Mouse (Mus musculus) embryonic fibroblast, embryonic 13.5 days (primary cell): ENCODE results near the gene Cep170b. TPM values are rescaled to one million over a fixed set of nuclear protein-coding genes. Genes with fewer than 3 reads are reported as not detected.

Experiments
- H3K27ac ChIP-seq: 2 replicates; pipeline ENCODE4 v1.5.1; 2012; ENCODE audit warnings: low read length, control low read depth, inconsistent platforms; ENCODE audit not compliant: insufficient read depth
- H3K4me1 ChIP-seq: 2 replicates; pipeline ENCODE4 v1.6.1; 2011; ENCODE audit warnings: low read length; ENCODE audit not compliant: control insufficient read depth, insufficient read depth
- H3K4me3 ChIP-seq: 2 replicates; pipeline ENCODE4 v1.5.1; 2011; ENCODE audit warnings: mild to moderate bottlenecking, control low read depth, low read length; ENCODE audit not compliant: insufficient read depth
- CTCF ChIP-seq: IDR thresholded peaks from 2 replicates; pipeline ENCODE4 v1.5.1; 2011; ENCODE audit warnings: mild to moderate bottlenecking, control low read depth, low read length, moderate library complexity, borderline replicate concordance; ENCODE audit not compliant: insufficient read depth
- POLR2A ChIP-seq: IDR thresholded peaks from 2 replicates; pipeline ENCODE4 v1.6.1; 2011; ENCODE audit warnings: low read depth, mild to moderate bottlenecking, control low read depth, low read length, moderate library complexity
- polyA plus RNA-seq: library from polyadenylated mRNA; stranded (reverse); fragments of >200 nt; gene quantifications from 2 replicates; pipeline ENCODE4 v1.2.4, GENCODE M21; 2011; ENCODE audit warnings: low read depth; ENCODE audit not compliant: missing spikeins, insufficient read length

Gene Cep170b
- polyA plus RNA-seq, 1 experiment: 55.0 TPM

DNA sequence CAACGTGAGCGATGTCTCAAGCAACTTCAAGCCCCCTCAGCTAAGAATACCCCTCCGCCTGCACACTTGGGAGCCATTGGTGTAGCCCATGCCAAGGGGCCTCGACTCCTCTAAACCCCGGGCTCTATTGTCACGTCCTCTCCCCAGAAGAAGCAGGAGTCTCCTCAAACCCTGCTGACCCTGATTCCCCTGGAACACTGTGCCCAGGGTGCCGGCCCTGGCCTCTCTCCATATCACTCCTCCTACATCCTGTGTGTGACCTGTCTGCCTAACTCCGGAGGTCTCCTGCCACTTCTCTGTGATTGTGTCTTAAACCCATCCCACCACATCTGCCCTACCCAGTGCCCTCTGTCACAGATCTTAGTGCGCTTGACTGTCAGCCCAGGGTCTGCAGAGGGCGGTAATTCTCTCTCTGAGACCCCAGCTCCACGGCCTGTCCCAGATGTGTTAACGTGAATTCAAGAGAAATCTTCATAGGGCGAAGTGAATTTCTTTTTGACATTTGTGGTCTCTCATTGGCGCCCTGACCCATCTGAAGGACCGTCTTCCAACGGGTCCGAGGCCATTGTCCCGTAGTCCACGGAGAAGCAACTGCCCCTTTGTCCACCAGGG is 42.2 kb upstream of the Cep170b start:
- Histone ChIP-seq H3K4me3 (peak overlapping the region; percentile 37), H3K27ac (no peak overlapping the region), H3K4me1 (no peaks in the 10 kb centered on the region)
- TF ChIP-seq POLR2A (no peak), CTCF (no peak)

DNA sequence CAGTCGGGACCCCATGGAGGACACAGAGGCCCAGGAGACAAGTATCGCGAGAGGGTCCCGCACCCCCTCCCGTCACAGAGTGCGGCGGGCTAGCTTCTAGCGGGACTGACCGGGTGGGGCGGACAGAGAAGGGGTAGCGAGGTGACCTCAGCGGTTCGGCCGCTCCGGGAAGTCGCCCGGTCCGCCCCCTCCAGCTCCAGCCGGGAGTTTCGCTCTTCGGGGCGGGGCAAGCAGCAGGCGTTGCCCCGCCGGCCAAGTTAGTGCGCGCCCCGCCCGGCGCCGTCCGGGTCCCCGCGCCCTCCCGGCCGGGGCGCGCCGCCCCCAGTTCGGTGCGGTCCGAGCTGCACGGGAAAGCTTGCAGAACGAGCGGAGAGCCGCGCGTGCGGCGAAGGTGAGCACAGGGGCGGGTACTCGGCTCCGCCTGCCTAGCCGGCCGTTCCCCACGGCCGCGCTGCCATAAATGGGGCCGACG is 41.7 kb upstream of the Cep170b start, which contains the start of gene Zbtb42:
Gene Zbtb42 (plus strand): TSS at position 274 of the 472 bp plus-strand sequence.
- Histone ChIP-seq H3K27ac (no peak within 1 kb of the TSS), H3K4me1 (no peaks in the 10 kb centered on the region), H3K4me3 (peak within 1 kb of the TSS; percentile 49)
- TF ChIP-seq POLR2A: peak; percentile 49
- TF ChIP-seq CTCF: no peak

DNA sequence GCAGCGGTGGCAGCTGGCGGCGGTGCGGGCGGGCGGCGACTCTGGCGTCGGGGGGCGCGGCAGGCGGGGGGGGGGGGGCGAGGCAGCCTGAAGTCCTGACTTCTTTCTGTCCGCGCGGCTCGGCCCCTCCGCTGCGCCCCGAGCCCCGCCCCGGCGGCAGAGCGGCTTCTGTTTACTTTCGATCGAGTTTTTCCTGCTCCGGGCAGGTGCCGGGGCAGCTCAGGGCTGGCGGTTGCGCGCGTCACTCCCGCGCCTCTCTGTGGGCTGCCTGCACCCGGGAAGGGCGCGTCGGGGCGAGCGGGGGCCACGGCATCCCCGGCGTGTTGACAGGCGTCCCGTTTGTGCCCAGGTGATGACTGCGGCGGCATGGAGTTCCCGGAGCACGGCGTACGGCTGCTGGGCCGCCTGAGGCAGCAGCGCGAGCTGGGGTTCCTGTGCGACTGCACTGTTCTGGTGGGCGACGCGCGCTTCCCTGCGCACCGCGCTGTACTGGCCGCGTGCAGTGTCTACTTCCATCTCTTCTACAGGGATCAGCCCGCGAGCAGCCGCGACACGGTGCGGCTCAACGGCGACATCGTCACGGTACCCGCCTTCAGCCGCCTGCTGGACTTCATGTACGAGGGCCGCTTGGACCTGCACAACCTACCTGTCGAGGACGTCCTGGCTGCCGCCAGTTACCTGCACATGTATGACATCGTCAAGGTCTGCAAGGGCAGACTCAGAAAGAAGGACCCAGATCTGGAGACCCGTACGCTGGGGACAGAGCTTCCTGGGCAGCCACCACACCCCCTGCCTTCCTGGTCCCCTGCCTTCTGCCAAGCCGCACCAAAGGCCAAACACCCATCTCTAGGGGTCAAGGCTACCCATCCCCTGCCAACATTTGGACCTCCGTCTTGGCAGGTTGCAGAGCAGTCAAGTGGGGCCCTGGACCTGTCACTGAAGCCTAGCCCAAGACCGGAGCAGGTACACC is 40.9 kb upstream of the Cep170b start:
- H3K4me1 ChIP-seq: no peaks in the 10 kb centered on the region
- no peak for TF ChIP-seq CTCF
- TF ChIP-seq POLR2A: no peak
- H3K4me3 ChIP-seq: peak overlapping the region; percentile 49
- no peak overlapping the region for H3K27ac ChIP-seq

DNA sequence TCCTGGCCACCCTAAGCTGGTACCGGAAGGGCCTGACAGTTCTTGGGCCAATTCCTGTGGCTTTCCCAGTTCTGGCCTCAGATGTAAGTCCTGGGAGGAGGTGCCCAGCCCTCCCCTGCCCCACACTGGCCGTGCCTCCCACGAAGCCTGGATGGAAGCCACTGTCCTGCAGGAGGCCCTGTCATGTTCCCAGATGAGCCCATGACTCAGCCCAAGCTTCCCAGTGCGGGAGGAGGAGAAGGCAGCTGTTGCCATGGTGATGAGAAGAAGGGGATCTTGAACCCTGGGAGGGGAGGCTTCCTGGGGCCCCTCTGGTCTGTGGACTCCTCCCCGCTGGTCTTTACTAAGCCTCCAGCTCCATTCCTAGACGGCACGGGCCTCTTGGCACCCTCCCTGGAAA is 36.9 kb upstream of the Cep170b start:
- no peak for TF ChIP-seq POLR2A
- no peak for TF ChIP-seq CTCF
- Histone ChIP-seq H3K4me3 (no peak overlapping the region), H3K4me1 (no peaks in the 10 kb centered on the region), H3K27ac (no peak overlapping the region)

DNA sequence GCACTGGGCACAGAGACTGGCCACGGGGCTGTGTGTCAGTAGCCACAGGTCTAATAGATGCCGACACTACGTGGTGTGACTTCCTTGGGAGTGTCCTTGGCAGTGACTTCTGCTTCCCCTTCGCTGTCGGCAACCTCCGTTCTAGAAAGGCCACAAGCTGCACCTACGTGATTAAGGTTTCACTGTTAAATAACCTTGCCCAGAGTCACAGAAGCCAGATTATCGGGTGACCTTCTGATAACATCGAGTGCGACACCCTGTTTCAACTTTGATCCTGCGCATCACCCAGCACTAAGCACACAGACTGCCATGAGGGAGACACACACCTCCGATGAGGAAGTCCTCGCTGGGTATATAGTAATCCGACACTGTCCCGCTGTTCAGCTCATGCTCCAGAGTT is 31.8 kb upstream of the Cep170b start:
- TF ChIP-seq CTCF (no peak), POLR2A (no peak)
- H3K27ac ChIP-seq: no peak overlapping the region

DNA sequence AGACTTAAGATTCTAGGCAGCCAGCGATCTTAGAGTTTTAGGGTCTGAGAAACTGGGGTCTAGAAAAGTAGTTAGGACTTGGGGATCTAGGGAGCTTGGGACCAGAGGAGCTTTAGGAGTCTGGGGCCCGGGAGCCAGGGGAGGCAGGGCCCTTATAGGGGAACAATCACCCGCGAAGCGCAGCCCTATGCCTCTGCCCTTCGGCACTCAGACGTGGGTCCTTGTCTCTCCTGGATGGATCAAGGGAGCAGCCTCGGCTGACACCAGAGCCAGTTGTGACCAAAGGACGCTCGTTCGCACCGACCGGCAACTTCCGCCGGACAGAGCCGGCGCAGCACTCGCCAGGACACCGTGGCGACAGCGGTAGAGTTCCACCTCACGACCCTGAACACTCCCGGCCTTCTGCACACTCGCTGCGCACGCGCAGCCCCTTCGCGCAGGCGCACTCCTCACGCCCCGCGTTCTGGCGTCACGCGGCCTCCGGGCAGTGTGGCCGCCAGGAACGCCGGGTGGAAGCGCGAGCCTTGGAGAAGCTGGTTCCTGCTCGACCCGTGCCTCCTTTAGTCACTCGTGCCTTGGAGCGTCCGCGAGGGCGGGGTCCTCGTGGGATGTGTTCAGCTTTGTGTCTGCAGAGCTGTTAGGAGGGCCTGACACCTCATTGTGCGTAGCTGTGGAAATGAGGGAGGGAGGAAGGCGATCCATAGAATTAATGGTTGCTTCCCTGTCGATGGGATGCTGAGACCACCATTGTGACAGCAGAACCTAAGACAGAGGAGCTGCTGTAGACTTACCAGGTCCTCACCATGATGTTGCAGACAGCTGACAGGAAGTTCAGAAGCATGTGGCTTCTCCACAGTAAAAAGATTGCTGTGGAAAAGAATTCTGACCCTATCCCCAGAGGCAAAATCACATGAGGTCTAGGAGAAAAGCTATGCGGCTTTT is 26.8 kb upstream of the Cep170b start:
- peak overlapping the region; percentile 24; the same call in 1 of the 2 replicates for H3K27ac ChIP-seq
- no peaks in the 10 kb centered on the region for H3K4me1 ChIP-seq
- TF ChIP-seq POLR2A (peak; percentile 98), CTCF (no peak)
- peak overlapping the region; percentile 80 for H3K4me3 ChIP-seq

More for the DNA sequence above, 31.8 kb upstream of the Cep170b start:
- Histone ChIP-seq H3K4me3 (no peak overlapping the region), H3K4me1 (no peaks in the 10 kb centered on the region)

DNA sequence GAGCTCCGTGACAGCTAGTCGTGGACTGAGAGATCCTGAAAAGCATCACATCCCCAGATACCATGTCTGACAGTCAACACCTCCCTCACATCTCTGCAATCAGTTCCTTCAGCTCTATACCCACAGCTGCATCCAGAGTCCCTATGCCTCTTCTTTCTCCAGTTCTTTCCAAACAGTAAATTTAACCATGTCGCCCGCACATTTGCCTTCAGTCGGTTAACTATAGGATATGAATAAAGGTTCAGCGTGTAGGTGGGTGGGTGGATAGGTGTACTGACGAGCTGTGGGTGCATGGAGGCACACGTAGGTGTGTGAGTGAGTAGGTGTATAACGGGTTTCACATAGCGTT is 26.2 kb upstream of the Cep170b start:
- TF ChIP-seq CTCF (no peak), POLR2A (no peak)
- Histone ChIP-seq H3K4me1 (no peaks in the 10 kb centered on the region), H3K4me3 (no peak overlapping the region), H3K27ac (no peak overlapping the region)

DNA sequence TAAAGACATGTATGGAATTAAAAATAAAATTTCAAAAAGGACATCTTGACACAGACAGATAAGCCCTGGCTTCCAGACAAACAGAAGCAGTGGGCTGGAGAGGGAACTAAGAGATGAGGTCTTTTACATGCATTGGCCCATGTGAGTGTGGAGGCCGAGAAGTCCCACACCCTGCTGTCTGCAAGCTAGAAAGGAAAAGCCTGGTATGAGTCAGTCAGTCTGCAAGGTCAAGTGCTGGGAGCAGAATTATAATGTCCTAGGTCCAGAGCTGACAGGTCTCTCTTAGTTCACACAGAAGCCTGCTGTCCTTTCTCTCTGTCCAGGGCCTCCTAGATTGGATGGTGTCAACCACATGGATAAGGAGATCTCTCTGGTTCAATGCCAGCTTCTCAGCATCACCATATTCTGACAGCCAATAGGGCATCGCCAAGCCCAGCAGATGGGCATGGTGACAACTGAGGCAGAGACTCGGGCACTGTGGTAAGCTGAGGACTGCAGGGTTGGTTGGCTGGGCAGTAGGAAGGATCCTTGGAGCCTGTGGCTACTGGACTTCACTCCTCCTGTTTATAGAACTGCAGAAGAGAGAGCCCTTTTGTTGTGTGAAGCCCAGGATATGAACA is 23.3 kb upstream of the Cep170b start:
- no peak for TF ChIP-seq POLR2A
- no peak for TF ChIP-seq CTCF
- Histone ChIP-seq H3K4me1 (peaks cover 2% of the 10 kb centered on the region; the same call in 1 of the 2 replicates), H3K27ac (no peak overlapping the region), H3K4me3 (no peak overlapping the region)

DNA sequence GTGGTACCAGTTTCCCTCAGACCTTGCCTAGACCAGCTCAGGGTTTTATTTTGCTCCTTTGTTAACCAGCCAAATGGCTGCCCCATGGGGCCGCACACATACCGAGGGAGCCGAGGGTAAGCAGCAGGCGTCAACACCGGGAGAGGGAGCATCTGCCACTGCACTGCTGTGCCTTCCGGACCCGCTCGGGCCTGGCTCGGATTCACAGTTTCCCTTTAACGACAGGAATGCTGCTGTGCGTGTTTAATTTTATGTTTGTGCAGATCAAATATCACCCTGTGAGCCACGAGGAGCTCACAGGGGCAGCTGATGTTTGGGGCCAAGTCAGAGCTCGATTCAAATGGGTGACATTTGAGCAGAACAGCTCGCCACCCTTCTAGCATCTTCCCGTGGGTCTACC is 19.7 kb upstream of the Cep170b start:
- no peak overlapping the region for H3K4me3 ChIP-seq
- TF ChIP-seq CTCF (no peak), POLR2A (no peak)
- no peak overlapping the region for H3K27ac ChIP-seq
- peaks cover 7% of the 10 kb centered on the region for H3K4me1 ChIP-seq
